Mouse (Mus musculus): ENCODE measurements around the gene Ablim2. TPM values are rescaled to one million over a fixed set of nuclear protein-coding genes. Genes with fewer than 3 reads are reported as not detected.

Ablim2 gene
- polyA plus RNA-seq, 1 experiment from 2014 or later, result 2.5 TPM

- H3K4me1 ChIP-seq (ENCODE audit: control insufficient read depth, insufficient read depth, low read length), result peaks cover 50% of the 10 kb centered on the region
- H3K4me2 ChIP-seq (replicated peaks; ENCODE audit: low read depth, low read length), result no peak overlapping the region
- no peaks in the 10 kb centered on the region for H3K9me3 ChIP-seq (ENCODE audit: control insufficient read depth, low read length)
These were observed 138.9 kb downstream of the Ablim2 start for GRCm38 (mm10) chr5:35896556-35896955.

GRCm38 (mm10) chr5:35897147-35897546 is 139.5 kb downstream of the Ablim2 start:
- ATAC-seq (ENCODE audit: low FRiP score, low TSS enrichment), result no peak
- H3K27ac ChIP-seq (ENCODE audit: low read depth, low read length), result no peak overlapping the region
- H3K27me3 ChIP-seq (ENCODE audit: control insufficient read depth, insufficient read depth, low read length), result no peaks in the 10 kb centered on the region
- no peaks in the 10 kb centered on the region for H3K9me3 ChIP-seq (ENCODE audit: control insufficient read depth, low read length)
- peaks cover 50% of the 10 kb centered on the region for H3K4me1 ChIP-seq (ENCODE audit: control insufficient read depth, insufficient read depth, low read length)
- H3K9ac ChIP-seq (ENCODE audit: low read depth, low read length), result no peak overlapping the region; the same call in 1 of the 2 replicates
- no peak overlapping the region for H3K4me3 ChIP-seq (ENCODE audit: low read length)
- no peaks in the 10 kb centered on the region for H3K36me3 ChIP-seq (ENCODE audit: control insufficient read depth, insufficient read depth, low read length)
- H3K4me2 ChIP-seq (replicated peaks; ENCODE audit: low read depth, low read length), result no peak overlapping the region
- WGBS, result 77% methylated on average over 4 of the region's 4 CpGs

More at GRCm38 (mm10) chr5:35896556-35896955, 138.9 kb downstream of the Ablim2 start:
- WGBS, result 84% methylated on average over 4 of the region's 4 CpGs
- Histone ChIP-seq H3K9ac (ENCODE audit: low read depth, low read length) (no peak overlapping the region), H3K27me3 (ENCODE audit: control insufficient read depth, insufficient read depth, low read length) (no peaks in the 10 kb centered on the region), H3K27ac (ENCODE audit: low read depth, low read length) (no peak overlapping the region), H3K4me3 (ENCODE audit: low read length) (no peak overlapping the region), H3K36me3 (ENCODE audit: control insufficient read depth, insufficient read depth, low read length) (no peaks in the 10 kb centered on the region)
- no peak for ATAC-seq (ENCODE audit: low FRiP score, low TSS enrichment)

DNA sequence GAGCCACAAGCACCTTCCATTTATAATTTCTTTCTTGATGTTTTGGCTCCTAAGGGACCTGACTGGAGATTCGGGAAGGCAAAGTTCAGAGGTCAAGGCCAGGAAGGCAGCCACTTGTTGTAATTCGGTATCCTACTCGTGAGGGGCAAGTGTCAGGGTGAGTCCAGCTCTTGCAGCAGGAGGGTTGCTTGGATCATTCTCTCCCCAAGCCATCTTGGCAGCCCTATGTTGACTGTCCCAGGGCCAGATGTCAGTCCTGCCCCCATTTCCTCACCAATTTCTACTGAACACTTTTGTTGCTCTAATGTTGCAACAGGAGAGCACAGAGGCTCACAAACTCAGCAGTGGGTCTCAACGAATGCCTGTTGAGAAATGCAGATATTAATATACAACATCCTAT is 140.4 kb downstream of the Ablim2 start:
- no peak for ATAC-seq (ENCODE audit: low FRiP score, low TSS enrichment)
- Histone ChIP-seq H3K27me3 (ENCODE audit: control insufficient read depth, insufficient read depth, low read length) (no peaks in the 10 kb centered on the region), H3K27ac (ENCODE audit: low read depth, low read length) (no peak overlapping the region), H3K9ac (ENCODE audit: low read depth, low read length) (no peak overlapping the region), H3K4me2 (replicated peaks; ENCODE audit: low read depth, low read length) (no peak overlapping the region), H3K9me3 (ENCODE audit: control insufficient read depth, low read length) (no peaks in the 10 kb centered on the region), H3K4me1 (ENCODE audit: control insufficient read depth, insufficient read depth, low read length) (peaks cover 52% of the 10 kb centered on the region), H3K4me3 (ENCODE audit: low read length) (no peak overlapping the region), H3K36me3 (ENCODE audit: control insufficient read depth, insufficient read depth, low read length) (no peaks in the 10 kb centered on the region)
- WGBS, result 45% methylated on average over 4 of the region's 4 CpGs

DNA sequence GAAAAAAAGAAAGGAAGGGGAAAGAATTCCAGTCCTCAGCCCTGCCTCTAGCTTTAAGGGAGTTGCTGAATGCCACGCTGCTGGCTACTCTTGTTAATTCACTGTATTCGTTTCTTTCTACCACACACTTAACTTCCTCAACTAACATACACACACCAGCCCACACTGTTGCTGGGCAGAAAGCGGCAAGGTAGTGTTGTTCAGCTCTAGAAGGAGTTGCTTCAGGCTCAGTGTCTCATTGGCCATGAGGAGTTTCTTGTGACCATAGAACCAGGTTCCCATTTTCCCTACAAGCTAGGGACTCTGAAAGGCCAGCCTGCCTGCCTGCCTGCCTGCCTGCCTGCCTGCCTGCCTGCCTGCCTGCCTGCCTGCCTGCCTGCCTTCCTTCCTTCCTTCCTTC is 141.3 kb downstream of the Ablim2 start:
- H3K4me1 ChIP-seq (ENCODE audit: control insufficient read depth, insufficient read depth, low read length), result peaks cover 61% of the 10 kb centered on the region
- WGBS, result 92% methylated on average over 3 of the region's 3 CpGs
- H3K27ac ChIP-seq (ENCODE audit: low read depth, low read length), result no peak overlapping the region
- H3K36me3 ChIP-seq (ENCODE audit: control insufficient read depth, insufficient read depth, low read length), result no peaks in the 10 kb centered on the region
- H3K4me3 ChIP-seq (ENCODE audit: low read length), result no peak overlapping the region
- H3K9ac ChIP-seq (ENCODE audit: low read depth, low read length), result no peak overlapping the region
- H3K27me3 ChIP-seq (ENCODE audit: control insufficient read depth, insufficient read depth, low read length), result no peaks in the 10 kb centered on the region
- H3K9me3 ChIP-seq (ENCODE audit: control insufficient read depth, low read length), result no peaks in the 10 kb centered on the region
- ATAC-seq (ENCODE audit: low FRiP score, low TSS enrichment), result no peak
- H3K4me2 ChIP-seq (replicated peaks; ENCODE audit: low read depth, low read length), result no peak overlapping the region

DNA sequence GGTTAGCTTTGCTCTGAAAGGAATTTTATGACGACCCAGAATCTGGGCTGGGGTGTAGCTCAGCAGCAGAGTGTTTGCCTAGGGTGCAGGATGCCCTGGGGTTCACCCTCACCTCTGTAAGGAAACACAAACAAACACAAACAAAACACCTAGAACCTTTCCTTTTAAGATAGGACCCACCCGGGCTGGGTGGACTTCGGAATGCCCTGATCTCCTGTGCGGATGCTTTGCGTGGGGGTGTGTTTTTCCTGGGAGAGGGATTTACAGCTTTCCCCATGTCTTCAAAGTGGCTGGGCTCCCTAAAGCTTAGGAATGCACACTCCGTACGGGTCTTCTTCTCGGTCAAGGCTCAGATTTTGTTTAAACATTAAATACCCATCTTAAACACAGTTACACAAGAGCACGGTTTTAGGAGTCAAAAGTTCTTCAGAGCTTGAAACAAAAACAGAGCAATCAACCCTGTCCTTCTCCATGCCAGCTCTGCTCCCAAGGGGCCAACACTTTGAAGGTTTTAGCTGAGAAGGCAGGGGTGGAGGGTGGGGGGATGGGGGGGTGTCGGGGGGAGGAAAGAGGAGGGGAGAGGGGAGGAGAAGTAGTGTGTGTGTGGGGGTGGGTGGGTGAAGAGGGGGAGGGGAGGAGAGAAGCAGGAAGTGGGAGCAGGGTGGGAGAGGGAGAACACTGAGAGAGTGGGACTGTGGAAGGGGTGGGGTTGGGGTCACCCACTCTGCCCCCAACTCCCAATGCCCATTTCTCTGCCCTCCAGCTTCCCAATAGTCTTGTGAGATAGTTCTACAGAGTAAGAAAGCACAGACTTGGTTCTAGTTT is 142.9 kb downstream of the Ablim2 start:
- Histone ChIP-seq H3K4me1 (ENCODE audit: control insufficient read depth, insufficient read depth, low read length) (peaks cover 63% of the 10 kb centered on the region), H3K4me3 (ENCODE audit: low read length) (no peak overlapping the region), H3K27ac (ENCODE audit: low read depth, low read length) (peak overlapping the region; percentile 90)

GRCm38 (mm10) chr5:35901226-35901809 is 143.6 kb downstream of the Ablim2 start:
- H3K4me2 ChIP-seq (replicated peaks; ENCODE audit: low read depth, low read length), result peak overlapping the region; percentile 34
- H3K27me3 ChIP-seq (ENCODE audit: control insufficient read depth, insufficient read depth, low read length), result no peaks in the 10 kb centered on the region
- ATAC-seq (ENCODE audit: low FRiP score, low TSS enrichment), result peak; percentile 43
- peaks cover 65% of the 10 kb centered on the region for H3K4me1 ChIP-seq (ENCODE audit: control insufficient read depth, insufficient read depth, low read length)
- peak overlapping the region; percentile 0; the same call in 1 of the 2 replicates for H3K9ac ChIP-seq (ENCODE audit: low read depth, low read length)
- 33% methylated on average over 12 of the region's 12 CpGs for WGBS
- H3K27ac ChIP-seq (ENCODE audit: low read depth, low read length), result peak overlapping the region; percentile 90
- no peak overlapping the region for H3K4me3 ChIP-seq (ENCODE audit: low read length)
- no peaks in the 10 kb centered on the region for H3K36me3 ChIP-seq (ENCODE audit: control insufficient read depth, insufficient read depth, low read length)
- no peaks in the 10 kb centered on the region for H3K9me3 ChIP-seq (ENCODE audit: control insufficient read depth, low read length)

More for the DNA sequence above, 142.9 kb downstream of the Ablim2 start:
- Histone ChIP-seq H3K4me2 (replicated peaks; ENCODE audit: low read depth, low read length) (peak overlapping the region; percentile 34), H3K27me3 (ENCODE audit: control insufficient read depth, insufficient read depth, low read length) (no peaks in the 10 kb centered on the region), H3K9ac (ENCODE audit: low read depth, low read length) (peak overlapping the region; percentile 0; the same call in 1 of the 2 replicates), H3K36me3 (ENCODE audit: control insufficient read depth, insufficient read depth, low read length) (no peaks in the 10 kb centered on the region), H3K9me3 (ENCODE audit: control insufficient read depth, low read length) (no peaks in the 10 kb centered on the region)
- WGBS, result 4% methylated on average over 10 of the region's 10 CpGs
- peak; percentile 76 for ATAC-seq (ENCODE audit: low FRiP score, low TSS enrichment)

- no peak overlapping the region for H3K9ac ChIP-seq (ENCODE audit: low read depth, low read length)
- ATAC-seq (ENCODE audit: low FRiP score, low TSS enrichment), result no peak
- peaks cover 70% of the 10 kb centered on the region for H3K4me1 ChIP-seq (ENCODE audit: control insufficient read depth, insufficient read depth, low read length)
- H3K36me3 ChIP-seq (ENCODE audit: control insufficient read depth, insufficient read depth, low read length), result no peaks in the 10 kb centered on the region
- no peak overlapping the region for H3K4me2 ChIP-seq (replicated peaks; ENCODE audit: low read depth, low read length)
- H3K27me3 ChIP-seq (ENCODE audit: control insufficient read depth, insufficient read depth, low read length), result no peaks in the 10 kb centered on the region
- 55% methylated on average over 8 of the region's 8 CpGs for WGBS
- no peak overlapping the region for H3K4me3 ChIP-seq (ENCODE audit: low read length)
- no peak overlapping the region for H3K27ac ChIP-seq (ENCODE audit: low read depth, low read length)
- no peaks in the 10 kb centered on the region for H3K9me3 ChIP-seq (ENCODE audit: control insufficient read depth, low read length)
These were observed 145.8 kb downstream of the Ablim2 start for GRCm38 (mm10) chr5:35903456-35903855.

- WGBS, result 48% methylated on average over 8 of the region's 8 CpGs
- Histone ChIP-seq H3K9me3 (ENCODE audit: control insufficient read depth, low read length) (no peaks in the 10 kb centered on the region), H3K4me3 (ENCODE audit: low read length) (no peak overlapping the region), H3K27ac (ENCODE audit: low read depth, low read length) (no peak overlapping the region), H3K9ac (ENCODE audit: low read depth, low read length) (no peak overlapping the region), H3K4me2 (replicated peaks; ENCODE audit: low read depth, low read length) (no peak overlapping the region), H3K36me3 (ENCODE audit: control insufficient read depth, insufficient read depth, low read length) (no peaks in the 10 kb centered on the region), H3K4me1 (ENCODE audit: control insufficient read depth, insufficient read depth, low read length) (peaks cover 75% of the 10 kb centered on the region), H3K27me3 (ENCODE audit: control insufficient read depth, insufficient read depth, low read length) (no peaks in the 10 kb centered on the region)
- ATAC-seq (ENCODE audit: low FRiP score, low TSS enrichment), result no peak
These were observed 147.6 kb downstream of the Ablim2 start for GRCm38 (mm10) chr5:35905283-35905682.

GRCm38 (mm10) chr5:35907090-35907489 is 149.4 kb downstream of the Ablim2 start:
- Histone ChIP-seq H3K27ac (ENCODE audit: low read depth, low read length) (peak overlapping the region; percentile 21; the same call in 1 of the 2 replicates), H3K4me1 (ENCODE audit: control insufficient read depth, insufficient read depth, low read length) (peaks cover 62% of the 10 kb centered on the region), H3K9ac (ENCODE audit: low read depth, low read length) (no peak overlapping the region), H3K4me3 (ENCODE audit: low read length) (no peak overlapping the region), H3K27me3 (ENCODE audit: control insufficient read depth, insufficient read depth, low read length) (no peaks in the 10 kb centered on the region), H3K36me3 (ENCODE audit: control insufficient read depth, insufficient read depth, low read length) (no peaks in the 10 kb centered on the region), H3K4me2 (replicated peaks; ENCODE audit: low read depth, low read length) (no peak overlapping the region), H3K9me3 (ENCODE audit: control insufficient read depth, low read length) (no peaks in the 10 kb centered on the region)
- 49% methylated on average over 4 of the region's 4 CpGs for WGBS
- ATAC-seq (ENCODE audit: low FRiP score, low TSS enrichment), result no peak

Data from kidney, embryonic 14.5 days (tissue).